Mouse (Mus musculus): ENCODE results near the gene Mrps17. TPM values are rescaled to one million over a fixed set of nuclear protein-coding genes. Genes with fewer than 3 reads are reported as not detected.
A peak's percentile ranks its signal among the peaks of the same experiment; 100 is the strongest.

Mrps17 gene
- polyA plus RNA-seq, 1 experiment from 2014 or later, result 201 TPM

- no peak overlapping the region for H3K4me2 ChIP-seq (replicated peaks; ENCODE audit: low read depth, low read length)
These were observed 46.7 kb downstream of the Mrps17 start for GRCm38 (mm10) chr5:129761865-129762540.

GRCm38 (mm10) chr5:129770443-129771355 lies 55.4 kb downstream of the Mrps17 start:
- H3K27me3 ChIP-seq (ENCODE audit: control insufficient read depth, insufficient read depth, low read length), result no peaks in the 10 kb centered on the region
- H3K9ac ChIP-seq (ENCODE audit: low read depth, low read length), result no peak overlapping the region
- peaks cover 8% of the 10 kb centered on the region; the same call in 1 of the 2 replicates for H3K36me3 ChIP-seq (ENCODE audit: control insufficient read depth, insufficient read depth, low read length)
- H3K4me3 ChIP-seq (ENCODE audit: low read length), result no peak overlapping the region
- H3K27ac ChIP-seq (ENCODE audit: low read depth, low read length), result no peak overlapping the region
- no peak overlapping the region for H3K4me2 ChIP-seq (replicated peaks; ENCODE audit: low read depth, low read length)
- H3K4me1 ChIP-seq (ENCODE audit: control insufficient read depth, insufficient read depth, low read length), result no peaks in the 10 kb centered on the region
- 85% methylated on average over 23 of the region's 23 CpGs for WGBS
- 0 out of 2 replicates have a peak, but pooled peaks have one; percentile 28 for ATAC-seq (ENCODE audit: low FRiP score, low TSS enrichment)
- H3K9me3 ChIP-seq (ENCODE audit: control insufficient read depth, low read length), result no peaks in the 10 kb centered on the region

More at GRCm38 (mm10) chr5:129761865-129762540, 46.7 kb downstream of the Mrps17 start:
- Histone ChIP-seq H3K36me3 (ENCODE audit: control insufficient read depth, insufficient read depth, low read length) (peaks cover 14% of the 10 kb centered on the region), H3K4me3 (ENCODE audit: low read length) (no peak overlapping the region), H3K27ac (ENCODE audit: low read depth, low read length) (peak overlapping the region; percentile 83), H3K9ac (ENCODE audit: low read depth, low read length) (no peak overlapping the region), H3K9me3 (ENCODE audit: control insufficient read depth, low read length) (no peaks in the 10 kb centered on the region), H3K27me3 (ENCODE audit: control insufficient read depth, insufficient read depth, low read length) (no peaks in the 10 kb centered on the region), H3K4me1 (ENCODE audit: control insufficient read depth, insufficient read depth, low read length) (no peaks in the 10 kb centered on the region; the same call in 1 of the 2 replicates)
- 65% methylated on average over 18 of the region's 18 CpGs for WGBS
- peak; percentile 91 for ATAC-seq (ENCODE audit: low FRiP score, low TSS enrichment)

Other genes with a start within 250 kb of the Mrps17 start
- 53.2 and 56.6 TPM in 2 replicates for gene Sfswap, start 214.3 kb upstream of the Mrps17 start, polyA plus RNA-seq (2014; fragmentation: Nextera tagmentation; extraction: Ambion mirVana)
- gene Mmp17, start 131.3 kb upstream of the Mrps17 start, polyA plus RNA-seq (2014; fragmentation: Nextera tagmentation; extraction: Ambion mirVana), result 2.0 TPM in 2 replicates
- 4.9 and 5.7 TPM in 2 replicates for gene Zfp11, start 45.4 kb upstream of the Mrps17 start, polyA plus RNA-seq (2014; fragmentation: Nextera tagmentation; extraction: Ambion mirVana)
- not detected in 2 replicates for gene Sept14, start 7.0 kb upstream of the Mrps17 start, polyA plus RNA-seq (2014; fragmentation: Nextera tagmentation; extraction: Ambion mirVana)
- 117 and 137 TPM in 2 replicates for gene Nipsnap2, start 9.6 kb downstream of the Mrps17 start, polyA plus RNA-seq (2014; fragmentation: Nextera tagmentation; extraction: Ambion mirVana)
- 61.9 and 68.2 TPM in 2 replicates for gene Psph, start 72.0 kb downstream of the Mrps17 start, polyA plus RNA-seq (2014; fragmentation: Nextera tagmentation; extraction: Ambion mirVana)
- 49.0 and 58.7 TPM in 2 replicates for gene Sumf2, start 131.5 kb downstream of the Mrps17 start, polyA plus RNA-seq (2014; fragmentation: Nextera tagmentation; extraction: Ambion mirVana)
- 1,010 and 1,332 TPM in 2 replicates for gene Chchd2, start 172.0 kb downstream of the Mrps17 start, polyA plus RNA-seq (2014; fragmentation: Nextera tagmentation; extraction: Ambion mirVana)
- gene Zbed5, start 180.2 kb downstream of the Mrps17 start, polyA plus RNA-seq (2014; fragmentation: Nextera tagmentation; extraction: Ambion mirVana), result 8.0 and 8.7 TPM in 2 replicates
- gene Phkg1, start 183.1 kb downstream of the Mrps17 start, polyA plus RNA-seq (2014; fragmentation: Nextera tagmentation; extraction: Ambion mirVana), result 0.15 and 0.21 TPM in 2 replicates
- gene Nupr1l, start 193.0 kb downstream of the Mrps17 start, polyA plus RNA-seq (2014; fragmentation: Nextera tagmentation; extraction: Ambion mirVana), result 3.4 and 3.5 TPM in 2 replicates
- gene Vkorc1l1, start 226.5 kb downstream of the Mrps17 start, polyA plus RNA-seq (2014; fragmentation: Nextera tagmentation; extraction: Ambion mirVana), result 20.7 and 24.6 TPM in 2 replicates